Mouse (Mus musculus): ENCODE measurements around the gene Gm9780. TPM values are rescaled to one million over a fixed set of nuclear protein-coding genes. Genes with fewer than 3 reads are reported as not detected.
"Not testable (repeated sequence)": the region's sequence is repeated elsewhere in the genome, so short reads cannot be mapped to it uniquely, and the experiment has no call there.

Gm9780 gene
- total RNA-seq, 2 experiments from 2014 or later = 2.8 to 6.5 TPM

DNA sequence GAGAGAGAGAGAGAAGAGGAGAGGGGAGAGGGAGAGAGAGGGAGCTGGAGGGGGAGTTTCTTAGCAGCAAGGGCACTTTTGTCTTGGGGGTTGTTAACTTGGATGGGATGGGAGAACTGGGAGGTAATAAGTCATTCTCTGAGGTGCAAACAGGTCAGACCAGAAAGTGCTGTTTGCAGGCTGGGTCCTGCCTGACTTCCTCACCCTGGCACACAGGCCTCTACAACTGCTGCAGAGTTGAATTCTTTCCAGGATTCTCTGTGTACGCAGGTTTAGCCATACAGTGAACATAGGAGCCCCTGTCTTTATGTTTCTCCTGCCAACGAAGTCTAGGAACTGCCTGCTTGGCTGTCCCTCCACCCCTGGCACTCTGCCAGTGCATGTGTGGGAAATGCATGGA, 35.0 kb downstream of the Gm9780 start:
- H3K4me3 ChIP-seq; intact Hi-C loops (cut with DNase I); DNase-seq (ENCODE audit: extremely low spot score in 1 of 2, low spot score in 2 of 2); H3K27ac ChIP-seq: not testable (repeated sequence)

DNA sequence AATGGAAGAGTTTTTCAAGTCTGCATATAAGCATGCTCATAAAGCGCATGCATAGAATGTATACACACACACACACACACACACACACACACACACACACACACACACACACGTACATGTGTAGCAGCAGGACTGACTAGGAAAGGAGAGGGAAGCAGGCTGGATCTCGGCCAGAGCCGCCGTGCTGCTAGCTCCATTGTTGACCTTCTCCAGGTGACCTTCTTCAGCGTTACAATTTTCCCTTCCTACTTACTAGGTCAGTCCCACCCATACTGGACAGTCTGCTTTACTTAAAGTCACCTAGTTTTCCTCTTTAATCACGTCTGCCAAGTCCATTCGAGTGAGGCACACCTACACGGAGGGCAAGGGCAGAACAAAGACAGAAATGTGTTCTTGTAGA, 60.6 kb downstream of the Gm9780 start:
- DNase-seq (ENCODE audit: extremely low spot score in 1 of 2, low spot score in 2 of 2); intact Hi-C loops (cut with DNase I); H3K4me3 ChIP-seq; H3K27ac ChIP-seq: not testable (repeated sequence)

DNA sequence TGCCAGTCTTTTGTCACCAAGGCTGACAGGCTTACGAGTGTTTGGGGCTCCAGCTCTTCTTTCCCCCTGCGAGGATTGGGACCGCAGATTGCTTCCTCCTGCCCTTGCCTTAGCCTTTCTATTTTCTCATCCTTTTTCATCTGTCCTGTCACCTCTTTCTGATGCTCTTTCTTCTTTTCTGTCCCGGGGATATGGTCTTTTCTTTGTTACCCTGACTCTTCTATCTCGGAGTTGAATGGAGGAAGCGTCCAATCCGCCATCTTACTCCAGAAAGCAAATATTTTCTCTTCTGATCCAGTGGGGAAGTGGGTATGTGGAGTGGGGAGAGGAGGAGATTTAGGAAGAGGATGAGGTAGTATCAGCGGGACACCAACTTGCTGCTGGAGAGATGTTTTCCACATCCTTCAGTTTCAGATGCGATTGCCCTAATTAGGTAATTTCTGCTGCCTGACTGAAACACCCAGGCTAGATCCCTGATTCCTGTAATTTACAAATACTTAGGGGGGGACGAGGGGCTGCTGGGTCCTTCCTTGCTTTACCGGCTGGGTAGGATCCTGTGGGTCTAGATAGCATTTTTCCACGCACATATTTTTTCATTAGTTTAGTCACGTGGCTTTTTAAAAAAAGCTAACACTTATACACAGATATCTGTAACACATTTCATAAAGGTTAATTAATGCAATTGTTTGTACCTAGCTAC, 63.1 kb downstream of the Gm9780 start:
- H3K27ac ChIP-seq; H3K4me3 ChIP-seq; intact Hi-C loops (cut with DNase I); DNase-seq (ENCODE audit: extremely low spot score in 1 of 2, low spot score in 2 of 2): not testable (repeated sequence)

DNA sequence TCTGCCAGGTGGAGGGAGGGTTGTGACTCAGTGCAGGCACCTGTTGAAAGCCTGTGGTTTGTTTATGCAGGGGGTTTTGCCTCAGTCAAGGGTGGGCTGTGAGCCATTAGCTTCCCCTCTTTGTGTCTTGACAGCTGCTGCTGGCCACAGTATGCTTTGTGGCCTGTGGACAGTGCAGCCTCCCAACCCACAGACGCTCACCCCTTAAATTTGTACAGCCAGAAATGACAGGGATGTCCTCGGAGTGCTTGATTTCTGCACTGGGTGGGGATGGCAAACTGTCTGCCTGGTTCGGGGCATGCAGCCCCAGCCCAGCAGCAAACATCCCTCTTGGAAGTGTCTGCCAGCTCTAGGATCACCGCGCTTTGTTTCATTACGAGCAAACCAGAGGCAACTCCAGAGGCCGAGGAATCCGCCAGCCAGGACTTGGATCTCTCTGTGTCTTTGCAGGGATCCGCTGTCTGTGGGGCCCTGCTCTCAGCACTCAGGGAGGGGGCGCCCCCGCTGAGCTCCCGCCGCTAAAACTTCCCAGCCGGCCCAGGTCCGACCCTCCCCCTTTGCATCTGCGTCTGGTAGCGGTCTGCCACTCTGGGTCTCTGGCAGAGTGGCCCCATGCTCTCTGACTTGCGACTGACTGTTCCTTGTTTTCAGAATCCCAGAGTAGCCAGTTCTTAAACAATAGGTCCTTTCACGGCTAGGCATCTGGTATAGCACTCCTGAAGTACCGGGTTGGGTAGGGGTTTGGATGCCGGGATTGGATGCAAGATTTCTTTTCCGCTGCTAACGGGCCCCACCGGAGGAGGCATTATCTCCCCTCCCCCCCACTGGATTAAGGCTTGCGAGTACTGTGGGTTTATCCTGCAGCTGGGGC, 63.9 kb downstream of the Gm9780 start, which contains the start of gene Duxbl1:
Gene Duxbl1 (plus strand): TSS at position 207 of the 871 bp plus-strand sequence.
- DNase-seq (ENCODE audit: extremely low spot score in 1 of 2, low spot score in 2 of 2); intact Hi-C loops (cut with DNase I); H3K27ac ChIP-seq; H3K4me3 ChIP-seq: not testable (repeated sequence)

Other genes with a start within 250 kb of the Gm9780 start
- 10 to 100 TPM; 40.4 to 50.7 TPM for gene Anxa11, start 200.6 kb downstream of the Gm9780 start, total RNA-seq (2021)
- gene Plac9a, start 139.6 kb downstream of the Gm9780 start, total RNA-seq (2021) = not detected
- 1 to 10 TPM; 5.8 to 6.6 TPM for gene Tmem254a, start 115.0 kb downstream of the Gm9780 start, total RNA-seq (2021)
- not detected for gene Cphx1, start 104.4 kb downstream of the Gm9780 start, total RNA-seq (2021)
- gene Duxbl1, start 64.1 kb downstream of the Gm9780 start, total RNA-seq (2021) = under 1 TPM in 1 of 2 experiments, not detected in 1; 0.30 TPM
- gene Tmem254c, start 24.6 kb upstream of the Gm9780 start, total RNA-seq (2021) = 10 to 100 TPM; 25.2 to 29.9 TPM
- not detected for gene Cphx2, start 38.8 kb upstream of the Gm9780 start, total RNA-seq (2021)
- not detected for gene Cphx3, start 39.6 kb upstream of the Gm9780 start, total RNA-seq (2021)
- gene Duxbl2, start 75.6 kb upstream of the Gm9780 start, total RNA-seq (2021) = under 1 TPM; 0.59 to 0.72 TPM
- 1 to 10 TPM; 5.5 to 5.6 TPM for gene Plac9b, start 139.8 kb upstream of the Gm9780 start, total RNA-seq (2021)
- gene Tmem254b, start 164.3 kb upstream of the Gm9780 start, total RNA-seq (2021) = 10 to 100 TPM in 1 of 2 experiments, 1 to 10 TPM in 1; 8.4 to 14.1 TPM
- gene Duxbl3, start 215.3 kb upstream of the Gm9780 start, total RNA-seq (2021) = under 1 TPM; 0.35 to 0.97 TPM